14 mouse cellular contexts compared by ENCODE assay signal in the genomic region with DNA sequence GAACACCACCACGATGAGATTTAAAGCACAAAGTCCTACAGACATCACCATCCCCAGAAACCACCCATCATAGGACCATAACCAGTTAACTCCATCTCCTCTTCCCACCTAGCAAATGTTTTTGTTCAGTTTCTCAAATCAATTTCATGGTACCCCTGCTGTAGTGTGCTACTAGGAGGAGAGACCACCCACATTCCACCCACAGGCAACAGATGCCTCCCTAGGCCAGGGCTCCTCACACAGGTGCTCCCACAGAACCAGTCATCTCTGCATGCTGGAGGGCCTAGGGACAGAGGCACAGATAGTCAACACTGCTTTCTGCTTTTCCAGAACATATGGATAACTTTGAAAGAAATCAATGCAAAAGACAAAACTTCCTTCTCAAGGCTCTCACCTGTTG. TPM values are rescaled to one million over a fixed set of nuclear protein-coding genes. Genes with fewer than 3 reads are reported as not detected.
"Had no signal": no experiment of that assay in that cellular context is flagged by ENCODE, and none has a peak within 500 bp of the region (broad histone marks: within the 10 kb centered on the region; RNA-seq: fewer than 3 reads in every experiment).

No protein-coding gene starts in this region.

- DNase-seq: liver, postnatal 0 days; lung, adult 2 months; lung, postnatal 14 days; lung, postnatal 36 days; retina, postnatal 1 day; right cerebral cortex, adult 18-20 months; right cerebral cortex, postnatal 25 days; right cerebral cortex, postnatal 4 days; spleen, adult 18-20 months; thymus, adult 18-20 months; thymus, postnatal 14 days; thymus, postnatal 36 days had no signal

RNA-seq across cellular contexts. Expression of gene Ryr2, which starts 50.8 kb away (rescaled TPM):
- total RNA-seq: megakaryocyte progenitor cell, adult 5-6 weeks; monocyte, adult 5-6 weeks had no signal
